Comparison of ENCODE assay signal across 8 mouse cellular contexts in the genomic region with DNA sequence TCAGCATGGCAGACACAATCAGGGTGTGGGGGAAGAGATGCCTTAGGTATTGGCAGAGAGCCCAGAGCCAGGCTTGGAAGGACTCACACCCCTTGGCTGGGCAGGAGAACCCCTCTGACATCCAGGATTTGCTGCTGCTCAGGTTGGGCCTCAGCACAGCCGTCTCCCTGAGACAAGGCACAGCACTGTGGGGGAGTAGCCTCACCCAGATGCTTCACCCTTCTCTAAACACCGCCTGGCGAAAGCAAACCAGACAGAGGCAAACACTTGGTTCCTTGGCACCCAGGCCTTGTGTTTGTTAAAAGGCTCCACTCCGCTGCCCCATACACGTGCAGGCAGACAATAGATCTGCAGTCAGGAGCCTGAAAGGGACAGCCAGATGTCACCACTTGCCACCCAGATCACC. TPM values are rescaled to one million over a fixed set of nuclear protein-coding genes. Genes with fewer than 3 reads are reported as not detected.
DNase-seq lines count a peak whose midpoint lies in the region; ATAC-seq lines count a peak whose summit lies in the region.

No protein-coding gene starts in this region.

- H3K4me2 ChIP-seq in neural tube, embryonic 11.5 days (ENCODE audit: low read depth) = peak overlapping the region; percentile 72
- H3K4me2 ChIP-seq in forebrain, embryonic 14.5 days (ENCODE audit: low read length) = peak overlapping the region; percentile 86
- peak overlapping the region; percentile 76 for H3K4me2 ChIP-seq in kidney, embryonic 16.5 days (replicated peaks; ENCODE audit: low read depth, low read length)

- DNase-seq in neural tube, embryonic 11.5 days (ENCODE audit: low spot score) = no peak
- no peak for DNase-seq in neural tube, embryonic 10.5 days (ENCODE audit: extremely low spot score, low spot score)
- DNase-seq in forebrain, embryonic 14.5 days (ENCODE audit: low spot score) = peak; percentile 59
- DNase-seq in lung, postnatal 4 days = peak; percentile 46 to 58
- no peak for DNase-seq in embryo, embryonic 9.5 days (ENCODE audit: extremely low spot score)
- DNase-seq in urinary bladder, postnatal 10 days (ENCODE audit: low spot score) = no peak

- ATAC-seq in neural tube, embryonic 11.5 days (ENCODE audit: insufficient read depth, low FRiP score, low TSS enrichment) = no peak
- ATAC-seq in forebrain, embryonic 14.5 days = peak; percentile 49
- ATAC-seq in kidney, embryonic 16.5 days (ENCODE audit: low FRiP score, low TSS enrichment) = no peak
- ATAC-seq in cerebellum, adult (ENCODE audit: insufficient number of reproducible peaks, low FRiP score, low TSS enrichment) = no peak

- H3K4me1 ChIP-seq in neural tube, embryonic 11.5 days (ENCODE audit: control insufficient read depth, insufficient read depth, low read length) = peaks cover 12% of the 10 kb centered on the region; the same call in 1 of the 2 replicates
- peaks cover 11% of the 10 kb centered on the region for H3K4me1 ChIP-seq in forebrain, embryonic 14.5 days (ENCODE audit: control insufficient read depth, insufficient read depth, low read length)
- H3K4me1 ChIP-seq in kidney, embryonic 16.5 days (ENCODE audit: insufficient read depth, low read length) = peaks cover 25% of the 10 kb centered on the region

- H3K4me3 ChIP-seq in neural tube, embryonic 11.5 days (ENCODE audit: low read depth, low read length) = peak overlapping the region; percentile 57; the same call in 1 of the 2 replicates
- peak overlapping the region; percentile 62 for H3K4me3 ChIP-seq in forebrain, embryonic 14.5 days (ENCODE audit: low read depth, low read length)
- peak overlapping the region; percentile 75 for H3K4me3 ChIP-seq in kidney, embryonic 16.5 days (ENCODE audit: low read length)

- H3K9ac ChIP-seq in neural tube, embryonic 11.5 days (ENCODE audit: low read length) = peak overlapping the region; percentile 81
- H3K9ac ChIP-seq in forebrain, embryonic 14.5 days (ENCODE audit: low read length) = peak overlapping the region; percentile 90
- H3K9ac ChIP-seq in kidney, embryonic 16.5 days (replicated peaks; ENCODE audit: low read length) = peak overlapping the region; percentile 85

- WGBS in neural tube, embryonic 11.5 days = 29% methylated on average over 5 of the region's 5 CpGs
- WGBS in forebrain, embryonic 14.5 days = 24% methylated on average over 5 of the region's 5 CpGs
- WGBS in kidney, embryonic 16.5 days = 29% methylated on average over 5 of the region's 5 CpGs

- no peak overlapping the region for H3K27ac ChIP-seq in neural tube, embryonic 11.5 days (ENCODE audit: low read depth, low read length)
- peak overlapping the region; percentile 73 for H3K27ac ChIP-seq in forebrain, embryonic 14.5 days (ENCODE audit: low read depth, low read length)
- H3K27ac ChIP-seq in kidney, embryonic 16.5 days (ENCODE audit: low read length) = peak overlapping the region; percentile 23

- H3K36me3 ChIP-seq in neural tube, embryonic 11.5 days (ENCODE audit: control insufficient read depth, insufficient read depth, low read length) = no peaks in the 10 kb centered on the region
- no peaks in the 10 kb centered on the region for H3K36me3 ChIP-seq in forebrain, embryonic 14.5 days (ENCODE audit: control insufficient read depth, insufficient read depth, low read length)
- peaks cover 5% of the 10 kb centered on the region; the same call in 1 of the 2 replicates for H3K36me3 ChIP-seq in kidney, embryonic 16.5 days (ENCODE audit: insufficient read depth, low read length)

- H3K9me3 ChIP-seq in neural tube, embryonic 11.5 days (ENCODE audit: control insufficient read depth, low read length) = no peaks in the 10 kb centered on the region
- H3K9me3 ChIP-seq in forebrain, embryonic 14.5 days (replicated peaks; ENCODE audit: control insufficient read depth, low read length) = no peaks in the 10 kb centered on the region
- H3K9me3 ChIP-seq in kidney, embryonic 16.5 days (ENCODE audit: low read length) = no peaks in the 10 kb centered on the region

- H3K27me3 ChIP-seq in neural tube, embryonic 11.5 days (ENCODE audit: control insufficient read depth, insufficient read depth, low read length) = peaks cover 6% of the 10 kb centered on the region; the same call in 1 of the 2 replicates
- 0 out of 2 replicates have a peak, but pooled peaks cover 2% of the 10 kb centered on the region for H3K27me3 ChIP-seq in forebrain, embryonic 14.5 days (replicated peaks; ENCODE audit: control insufficient read depth, insufficient read depth, low read length)
- H3K27me3 ChIP-seq in kidney, embryonic 16.5 days (ENCODE audit: insufficient read depth, low read length) = no peaks in the 10 kb centered on the region

RNA-seq across cellular contexts. Expression of gene Osbpl5, which starts 18.2 kb away (rescaled TPM):
- 15.8 and 18.9 TPM in 2 replicates for polyA plus RNA-seq in neural tube, embryonic 11.5 days (2014; fragmentation: Nextera tagmentation; extraction: Ambion mirVana)
- polyA plus RNA-seq in forebrain, embryonic 14.5 days (2014; fragmentation: Nextera tagmentation; extraction: Ambion mirVana) = 25.8 and 29.4 TPM in 2 replicates
- polyA plus RNA-seq in kidney, embryonic 16.5 days (2015; fragmentation: Nextera tagmentation; extraction: Ambion mirVana) = 42.1 and 47.1 TPM in 2 replicates

RNA-seq across cellular contexts. Expression of gene Mrgprg, which starts 28.2 kb away (rescaled TPM):
- polyA plus RNA-seq in neural tube, embryonic 11.5 days (2014; fragmentation: Nextera tagmentation; extraction: Ambion mirVana) = not detected in 2 replicates
- not detected in 2 replicates for polyA plus RNA-seq in forebrain, embryonic 14.5 days (2014; fragmentation: Nextera tagmentation; extraction: Ambion mirVana)
- polyA plus RNA-seq in kidney, embryonic 16.5 days (2015; fragmentation: Nextera tagmentation; extraction: Ambion mirVana) = not detected in 2 replicates

RNA-seq across cellular contexts. Expression of gene Mrgpre, which starts 45.7 kb away (rescaled TPM):
- polyA plus RNA-seq in neural tube, embryonic 11.5 days (2014; fragmentation: Nextera tagmentation; extraction: Ambion mirVana) = 2.8 and 4.4 TPM in 2 replicates
- polyA plus RNA-seq in forebrain, embryonic 14.5 days (2014; fragmentation: Nextera tagmentation; extraction: Ambion mirVana) = 2.6 and 3.6 TPM in 2 replicates
- 2.2 and 2.5 TPM in 2 replicates for polyA plus RNA-seq in kidney, embryonic 16.5 days (2015; fragmentation: Nextera tagmentation; extraction: Ambion mirVana)

RNA-seq across cellular contexts. Expression of gene Tnfrsf23, which starts 52.9 kb away (rescaled TPM):
- 0.20 and 0.68 TPM in 2 replicates for polyA plus RNA-seq in neural tube, embryonic 11.5 days (2014; fragmentation: Nextera tagmentation; extraction: Ambion mirVana)
- 0.24 and 0.56 TPM in 2 replicates for polyA plus RNA-seq in forebrain, embryonic 14.5 days (2014; fragmentation: Nextera tagmentation; extraction: Ambion mirVana)
- polyA plus RNA-seq in kidney, embryonic 16.5 days (2015; fragmentation: Nextera tagmentation; extraction: Ambion mirVana) = 1.6 and 1.9 TPM in 2 replicates

Comparison
In these comparisons a context has a peak if more than half of its experiments do, and no peak if none do; other contexts are left out.
1. DNase-seq: peak in forebrain, embryonic 14.5 days (single experiment) and lung, postnatal 4 days (2 of 2); none in neural tube, embryonic 11.5 days (single experiment), neural tube, embryonic 10.5 days (single experiment), embryo, embryonic 9.5 days (single experiment) and urinary bladder, postnatal 10 days (single experiment).
2. Peak in every context shown above with its lines, with median percentiles within 50 percentile points of each other: H3K4me2 ChIP-seq, H3K4me3 ChIP-seq and H3K9ac ChIP-seq.